Mouse (Mus musculus): ENCODE data around the gene Gdf3.
"Not testable (repeated sequence)": the region's sequence is repeated elsewhere in the genome, so short reads cannot be mapped to it uniquely, and the experiment has no call there.

- TF ChIP-seq CTCF (IDR thresholded peaks at IDR 0.05; ENCODE audit: control insufficient read depth, insufficient read depth, low read length); POLR2A (IDR thresholded peaks at IDR 0.05; ENCODE audit: borderline replicate concordance, control insufficient read depth, low read depth, low read length): not testable (repeated sequence)
These were observed 34.9 kb downstream of the Gdf3 start for GRCm38 (mm10) chr6:122575037-122575436.

Measured in bone marrow, adult 2 months (tissue).